Mouse (Mus musculus): Measurements from ENCODE around the gene Vmn2r111. TPM values are rescaled to one million over a fixed set of nuclear protein-coding genes. Genes with fewer than 3 reads are reported as not detected.
"Not testable (repeated sequence)": the region's sequence is repeated elsewhere in the genome, so short reads cannot be mapped to it uniquely, and the experiment has no call there.

The Vmn2r111 gene
- not detected for total RNA-seq (2021)
- long read RNA-seq, experiment 1: 0 reads
- long read RNA-seq, experiment 2: 0 reads

GRCm38 (mm10) chr17:22573382-22573781, at the start of gene Vmn2r111:
Vmn2r111 (minus strand) TSS chr17:22573482.
- intact Hi-C loops (cut with DNase I; ENCODE audit: low total_unique reads); DNase-seq: not testable (repeated sequence)

GRCm38 (mm10) chr17:22600651-22601050, 27.4 kb upstream of the Vmn2r111 start, which contains the start of gene Vmn2r112:
Vmn2r112 (plus strand) TSS chr17:22600951.
- DNase-seq; intact Hi-C loops (cut with DNase I; ENCODE audit: low total_unique reads): not testable (repeated sequence)

- DNase-seq; intact Hi-C loops (cut with DNase I; ENCODE audit: low total_unique reads): not testable (repeated sequence)
These were observed 52.8 kb downstream of the Vmn2r111 start for GRCm38 (mm10) chr17:22520467-22520866.

- intact Hi-C loops (cut with DNase I; ENCODE audit: low total_unique reads); DNase-seq: not testable (repeated sequence)
These were observed 53.2 kb downstream of the Vmn2r111 start for GRCm38 (mm10) chr17:22520037-22520436.

GRCm38 (mm10) chr17:22497120-22497519, 76.2 kb downstream of the Vmn2r111 start:
- DNase-seq: no peak
- intact Hi-C loops (cut with DNase I; ENCODE audit: low total_unique reads): no loop called here

Other genes with a start within 250 kb of the Vmn2r111 start
- 1 to 10 TPM; 3.3 to 4.0 TPM for gene Zfp944, start 212.1 kb downstream of the Vmn2r111 start, total RNA-seq (2021)
- 1 to 10 TPM; 5.3 to 5.5 TPM for gene Zfp758, start 212.0 kb downstream of the Vmn2r111 start, total RNA-seq (2021)
- 1 to 10 TPM; 3.4 to 3.5 TPM for gene Zfp946, start 149.3 kb downstream of the Vmn2r111 start, total RNA-seq (2021)
- not detected for gene Vmn2r112, start 27.5 kb upstream of the Vmn2r111 start, total RNA-seq (2021)

Measured in gastrocnemius, postnatal 14 days (tissue).